Mouse (Mus musculus): ENCODE measurements at regions not wholly inside any gene's neighbourhood (a gene's known extent, or its start where the extent isn't known, plus 50 kb on each side); places are given as distances from the start of the nearest gene placed in this dataset.
A peak's percentile ranks its signal among the peaks of the same experiment; 100 is the strongest.
"Not testable (repeated sequence)": the region's sequence is repeated elsewhere in the genome, so short reads cannot be mapped to it uniquely, and the experiment has no call there.

GRCm38 (mm10) chr6:68033608-68034007 is 498.0 kb upstream of the Tacstd2 start:
- not testable (repeated sequence) for DNase-seq (ENCODE audit: low read depth, low spot score)

- peak; percentile 68 for DNase-seq (ENCODE audit: low read depth, low spot score)
Measured at GRCm38 (mm10) chr6:68030740-68031139, 495.1 kb upstream of the Tacstd2 start.

Measured in ZHBTc4 (cell line).